Mouse (Mus musculus): Measurements from ENCODE around the gene Snx25. TPM values are rescaled to one million over a fixed set of nuclear protein-coding genes. Genes with fewer than 3 reads are reported as not detected.

Gene Snx25
- 9.2 and 12.3 TPM in 2 replicates for polyA plus RNA-seq (2014; fragmentation: Nextera tagmentation; extraction: Ambion mirVana)

DNA sequence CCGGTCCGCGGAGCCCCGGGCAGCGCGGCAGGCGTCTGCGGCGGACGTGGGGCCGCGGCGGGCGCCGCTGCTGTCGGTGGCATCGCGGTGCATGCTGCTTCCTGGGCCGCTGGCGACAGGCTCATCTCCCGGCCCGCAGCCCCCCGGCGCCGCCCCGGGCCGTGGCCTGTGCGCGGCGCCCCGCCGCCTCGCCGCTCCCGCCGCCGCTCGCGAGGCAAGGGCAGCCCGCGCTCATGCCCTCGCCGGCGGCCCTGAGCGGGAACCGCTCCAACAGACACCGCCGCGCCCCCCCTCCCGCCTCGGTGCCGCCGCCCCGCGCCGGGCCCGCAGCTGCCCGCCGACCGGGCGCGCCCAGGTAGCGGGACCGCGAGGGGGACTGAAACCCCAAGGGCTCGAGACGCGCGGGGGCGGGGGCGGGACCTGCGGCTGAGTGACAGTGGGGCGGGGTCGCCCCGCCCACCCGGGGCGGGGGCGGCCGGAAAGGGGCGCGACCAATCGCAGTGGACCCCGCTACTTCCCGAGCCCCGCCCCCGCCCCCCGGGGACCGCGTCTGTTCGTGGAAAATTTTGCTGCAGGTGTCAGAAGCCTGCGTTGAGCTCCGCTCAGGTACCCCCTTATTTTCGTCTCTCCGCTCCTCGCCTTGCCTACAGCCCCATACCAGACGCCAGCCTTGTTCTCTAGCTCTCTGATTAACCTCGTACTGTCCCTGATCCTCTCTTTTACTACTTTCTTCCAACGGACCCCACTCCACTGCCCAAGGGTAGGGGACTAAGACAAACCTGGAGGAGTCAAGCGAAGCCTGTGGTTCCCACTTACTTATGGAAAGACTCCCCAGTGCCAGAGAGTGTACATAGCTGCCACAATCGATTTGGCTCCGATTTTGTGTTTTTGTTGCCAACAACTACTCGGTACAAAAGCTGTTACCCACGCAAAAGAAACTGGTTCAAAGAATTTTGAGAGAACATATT lies at the start of gene Snx25:
Snx25 (minus strand) TSS at position 96 of the 968 bp plus-strand sequence.
- Histone ChIP-seq H3K9ac (peak within 1 kb of the TSS; percentile 78), H3K27me3 (ENCODE audit: insufficient read depth, low read length) (0 out of 2 replicates have a peak, but pooled peaks cover 4% of the 10 kb centered on the region), H3K36me3 (ENCODE audit: insufficient read depth) (no peaks in the 10 kb centered on the region), H3K27ac (ENCODE audit: low read depth) (peak within 1 kb of the TSS; percentile 36; the same call in 1 of the 2 replicates), H3K4me1 (ENCODE audit: insufficient read depth) (no peaks in the 10 kb centered on the region), H3K9me3 (ENCODE audit: low read depth, low read length) (no peaks in the 10 kb centered on the region), H3K4me3 (ENCODE audit: low read depth, low read length) (peak within 1 kb of the TSS; percentile 76), H3K4me2 (peak within 1 kb of the TSS; percentile 95)
- 2% methylated on average over 79 of the region's 103 CpGs for WGBS
- TF ChIP-seq CTCF (IDR thresholded peaks at IDR 0.05; ENCODE audit: low read depth) = no peak
- peak; percentile 86 for ATAC-seq (ENCODE audit: insufficient read depth)
- peak; percentile 87 for DNase-seq

DNA sequence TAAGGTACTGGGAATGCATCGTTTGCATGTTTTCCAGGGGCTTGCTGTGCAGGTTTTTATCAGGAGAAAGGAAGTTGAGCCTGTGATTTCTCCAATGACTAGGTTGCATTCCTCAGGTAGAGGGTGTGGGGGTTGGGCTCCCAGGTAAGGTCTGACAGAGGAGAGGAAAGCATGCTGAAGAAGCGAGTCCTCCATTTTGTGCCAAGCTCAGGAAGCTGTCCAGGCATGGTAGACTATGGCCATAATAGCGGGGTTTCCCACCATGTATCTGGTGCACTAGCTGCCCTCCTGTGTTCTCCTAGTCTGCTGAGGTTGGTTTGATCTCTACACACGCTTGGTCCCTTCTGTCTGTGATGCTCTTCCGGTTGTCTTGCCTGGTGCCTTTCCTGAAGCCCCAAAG lies 45.7 kb upstream of the Snx25 start:
- H3K27ac ChIP-seq (ENCODE audit: low read depth) = no peak overlapping the region
- no peak overlapping the region for H3K4me2 ChIP-seq
- no peak overlapping the region for H3K9ac ChIP-seq
- H3K9me3 ChIP-seq (ENCODE audit: low read depth, low read length) = no peaks in the 10 kb centered on the region
- H3K4me3 ChIP-seq (ENCODE audit: low read depth, low read length) = no peak overlapping the region
- H3K4me1 ChIP-seq (ENCODE audit: insufficient read depth) = no peaks in the 10 kb centered on the region
- ATAC-seq (ENCODE audit: insufficient read depth) (no peak), DNase-seq (no peak)
- WGBS = 80% methylated on average over 5 of the region's 5 CpGs
- peaks cover 23% of the 10 kb centered on the region for H3K36me3 ChIP-seq (ENCODE audit: insufficient read depth)
- no peak for TF ChIP-seq CTCF (IDR thresholded peaks at IDR 0.05; ENCODE audit: low read depth)
- no peaks in the 10 kb centered on the region for H3K27me3 ChIP-seq (ENCODE audit: insufficient read depth, low read length)

DNA sequence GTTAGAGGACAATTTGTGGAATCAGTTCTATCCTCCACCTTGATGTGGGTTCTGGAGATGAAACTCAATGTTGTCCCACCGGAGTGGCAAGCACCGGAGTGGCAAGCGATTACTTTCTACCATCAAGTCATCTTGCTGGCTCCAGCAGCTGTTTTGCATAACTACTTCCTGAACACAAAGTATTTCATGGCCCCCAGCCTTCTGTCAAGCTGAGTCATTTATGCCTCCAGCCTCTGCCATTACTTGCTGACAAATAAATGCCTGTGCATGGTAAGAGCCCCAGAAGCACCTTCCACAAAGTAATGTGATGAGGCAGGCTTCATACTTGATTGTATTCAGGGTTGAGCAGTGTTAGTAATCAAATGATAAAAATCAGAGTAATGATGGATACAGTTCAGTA lies 44.9 kb upstream of the Snx25 start:
- no peaks in the 10 kb centered on the region for H3K4me1 ChIP-seq (ENCODE audit: insufficient read depth)
- no peaks in the 10 kb centered on the region for H3K27me3 ChIP-seq (ENCODE audit: insufficient read depth, low read length)
- no peak overlapping the region for H3K27ac ChIP-seq (ENCODE audit: low read depth)
- no peak for TF ChIP-seq CTCF (IDR thresholded peaks at IDR 0.05; ENCODE audit: low read depth)
- ATAC-seq (ENCODE audit: insufficient read depth) (no peak), DNase-seq (no peak)
- H3K4me2 ChIP-seq = no peak overlapping the region
- no peak overlapping the region for H3K4me3 ChIP-seq (ENCODE audit: low read depth, low read length)
- H3K9me3 ChIP-seq (ENCODE audit: low read depth, low read length) = no peaks in the 10 kb centered on the region
- peaks cover 23% of the 10 kb centered on the region for H3K36me3 ChIP-seq (ENCODE audit: insufficient read depth)
- 93% methylated on average over 3 of the region's 3 CpGs for whole genome bisulfite sequencing
- H3K9ac ChIP-seq = no peak overlapping the region

DNA sequence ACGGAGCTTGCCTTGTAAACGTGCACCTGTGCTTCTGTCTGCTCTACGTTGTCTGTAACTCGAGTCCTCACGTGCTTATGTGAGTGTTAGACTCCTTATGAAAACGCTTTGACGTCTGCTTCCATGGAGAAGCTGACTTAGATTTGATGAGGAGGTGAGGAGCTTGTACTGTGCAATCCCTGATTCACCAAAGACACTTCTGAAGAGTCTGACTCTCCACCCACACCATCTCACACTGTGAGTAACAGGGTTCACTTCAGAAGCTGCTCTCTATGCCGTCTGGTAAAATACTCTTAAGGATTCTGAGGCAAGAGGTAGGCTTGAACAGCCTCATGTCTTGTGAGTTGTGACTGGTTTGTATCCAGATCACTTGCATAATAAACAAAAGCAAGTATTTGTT lies 41.1 kb upstream of the Snx25 start:
- H3K9ac ChIP-seq = no peak overlapping the region
- no peak overlapping the region for H3K4me2 ChIP-seq
- no peak overlapping the region for H3K4me3 ChIP-seq (ENCODE audit: low read depth, low read length)
- no peak for ATAC-seq (ENCODE audit: insufficient read depth)
- TF ChIP-seq CTCF (IDR thresholded peaks at IDR 0.05; ENCODE audit: low read depth) = no peak
- no peak overlapping the region for H3K27ac ChIP-seq (ENCODE audit: low read depth)
- no peaks in the 10 kb centered on the region for H3K9me3 ChIP-seq (ENCODE audit: low read depth, low read length)
- no peak for DNase-seq
- H3K27me3 ChIP-seq (ENCODE audit: insufficient read depth, low read length) = no peaks in the 10 kb centered on the region
- no peaks in the 10 kb centered on the region for H3K4me1 ChIP-seq (ENCODE audit: insufficient read depth)
- WGBS = 79% methylated on average over 8 of the region's 8 CpGs
- peaks cover 32% of the 10 kb centered on the region for H3K36me3 ChIP-seq (ENCODE audit: insufficient read depth)

DNA sequence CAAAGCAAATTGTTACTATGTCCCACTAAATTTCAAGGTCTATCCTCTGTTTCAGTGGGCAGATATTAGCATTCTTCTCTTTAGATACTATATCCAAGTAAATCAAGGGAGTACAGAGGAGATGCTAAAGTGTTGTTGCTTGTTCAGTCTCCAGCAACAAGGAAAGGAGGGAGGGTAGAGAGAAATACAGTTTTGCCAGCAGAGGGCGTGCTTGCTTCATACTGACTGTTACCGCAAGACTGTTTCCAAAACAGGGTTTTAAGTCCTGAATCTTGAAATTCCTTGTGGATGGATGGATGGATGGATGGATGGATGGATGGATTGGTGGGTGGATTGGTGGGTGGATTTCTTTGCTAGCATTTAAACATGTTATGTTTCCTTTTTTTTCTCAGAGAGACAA lies 33.4 kb upstream of the Snx25 start:
- H3K4me3 ChIP-seq (ENCODE audit: low read depth, low read length) = no peak overlapping the region
- no peak overlapping the region for H3K9ac ChIP-seq
- no peaks in the 10 kb centered on the region for H3K4me1 ChIP-seq (ENCODE audit: insufficient read depth)
- H3K27ac ChIP-seq (ENCODE audit: low read depth) = no peak overlapping the region
- no peaks in the 10 kb centered on the region for H3K9me3 ChIP-seq (ENCODE audit: low read depth, low read length)
- no peaks in the 10 kb centered on the region for H3K27me3 ChIP-seq (ENCODE audit: insufficient read depth, low read length)
- no peak overlapping the region for H3K4me2 ChIP-seq
- 6% methylated on average over 2 of the region's 2 CpGs for WGBS
- ATAC-seq (ENCODE audit: insufficient read depth) = no peak
- peak; percentile 82 for TF ChIP-seq CTCF (IDR thresholded peaks at IDR 0.05; ENCODE audit: low read depth)
- H3K36me3 ChIP-seq (ENCODE audit: insufficient read depth) = 0 out of 2 replicates have a peak, but pooled peaks cover 13% of the 10 kb centered on the region
- peak; percentile 84 for DNase-seq

DNA sequence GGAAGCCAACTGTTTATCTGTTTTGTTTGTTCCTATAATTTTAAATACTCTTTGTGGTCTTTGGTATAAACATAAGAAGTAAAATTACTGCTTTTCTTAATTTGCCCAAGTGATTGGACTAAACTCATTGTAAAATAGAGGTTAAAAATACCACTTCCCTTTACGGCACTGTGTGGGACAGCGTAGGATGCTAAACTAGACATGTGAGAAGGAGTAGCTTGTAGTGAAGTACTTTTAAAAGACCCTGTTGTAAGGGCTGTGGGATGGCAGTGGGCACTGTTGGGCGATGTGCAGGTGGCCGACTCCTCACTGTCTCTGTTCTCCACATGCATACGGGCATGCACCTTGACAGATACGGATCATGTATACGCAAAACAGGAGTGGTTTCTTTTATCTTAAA lies 28.2 kb upstream of the Snx25 start:
- no peak overlapping the region for H3K27ac ChIP-seq (ENCODE audit: low read depth)
- 91% methylated on average over 7 of the region's 7 CpGs for WGBS
- no peak for TF ChIP-seq CTCF (IDR thresholded peaks at IDR 0.05; ENCODE audit: low read depth)
- H3K4me3 ChIP-seq (ENCODE audit: low read depth, low read length) = no peak overlapping the region
- ATAC-seq (ENCODE audit: insufficient read depth) (no peak), DNase-seq (no peak)
- H3K9ac ChIP-seq = no peak overlapping the region
- no peaks in the 10 kb centered on the region for H3K9me3 ChIP-seq (ENCODE audit: low read depth, low read length)
- no peaks in the 10 kb centered on the region for H3K27me3 ChIP-seq (ENCODE audit: insufficient read depth, low read length)
- no peaks in the 10 kb centered on the region for H3K4me1 ChIP-seq (ENCODE audit: insufficient read depth)
- peaks cover 13% of the 10 kb centered on the region; the same call in 1 of the 2 replicates for H3K36me3 ChIP-seq (ENCODE audit: insufficient read depth)
- no peak overlapping the region for H3K4me2 ChIP-seq

DNA sequence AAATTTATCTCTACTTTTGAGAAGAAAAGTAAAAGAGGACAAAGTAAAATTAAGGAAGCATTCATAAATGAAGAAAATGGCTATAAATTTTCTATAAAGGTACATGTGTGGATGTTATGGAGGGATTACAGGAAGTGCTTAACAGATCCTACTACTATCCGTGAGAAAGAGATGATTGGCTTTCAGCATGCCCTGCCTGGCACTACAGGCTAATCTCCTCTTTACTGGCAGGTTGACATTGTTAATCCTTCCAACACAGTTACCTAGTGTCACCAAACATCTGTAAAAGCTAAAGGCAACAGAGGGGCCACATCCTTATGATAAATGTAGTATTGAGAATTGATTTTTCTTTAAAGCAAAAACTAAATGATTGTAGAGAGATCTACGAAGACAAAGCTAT lies 21.7 kb upstream of the Snx25 start:
- H3K4me1 ChIP-seq (ENCODE audit: insufficient read depth) = no peaks in the 10 kb centered on the region
- no peak for TF ChIP-seq CTCF (IDR thresholded peaks at IDR 0.05; ENCODE audit: low read depth)
- no peak overlapping the region for H3K4me2 ChIP-seq
- WGBS = 68% methylated on average over 2 of the region's 2 CpGs
- H3K4me3 ChIP-seq (ENCODE audit: low read depth, low read length) = no peak overlapping the region
- H3K36me3 ChIP-seq (ENCODE audit: insufficient read depth) = peaks cover 15% of the 10 kb centered on the region; the same call in 1 of the 2 replicates
- H3K9me3 ChIP-seq (ENCODE audit: low read depth, low read length) = no peaks in the 10 kb centered on the region
- ATAC-seq (ENCODE audit: insufficient read depth) (no peak), DNase-seq (no peak)
- H3K27me3 ChIP-seq (ENCODE audit: insufficient read depth, low read length) = no peaks in the 10 kb centered on the region
- no peak overlapping the region for H3K9ac ChIP-seq
- no peak overlapping the region for H3K27ac ChIP-seq (ENCODE audit: low read depth)
